Mouse (Mus musculus) heart, postnatal 0 days (tissue): ENCODE data around the gene Zfp541. TPM values are rescaled to one million over a fixed set of nuclear protein-coding genes. Genes with fewer than 3 reads are reported as not detected.
A peak's percentile ranks its signal among the peaks of the same experiment; 100 is the strongest.

Experiments used
- ATAC-seq: fragments of 200-750 bp; cut with Nextera tagmentation; 2 replicates; pipeline ENCODE4 v1.8.0; 2017; ENCODE audit warnings: low read depth, moderate number of reproducible peaks, moderate library complexity; ENCODE audit not compliant: insufficient read depth
- DNase-seq: peaks from one replicate; pipeline ENCODE4 v3.0.0-alpha.2; 2016; ENCODE audit warnings: low spot score
- H3K27ac ChIP-seq: fragments of 300-500 bp; sonication (generic); 2 replicates; pipeline ENCODE4 v1.5.1; 2014; ENCODE audit warnings: low read depth, mild to moderate bottlenecking
- H3K27me3 ChIP-seq: fragments of 300-500 bp; sonication (generic); 2 replicates; pipeline ENCODE4 v1.6.1; 2014; ENCODE audit warnings: low read length, mixed read lengths; ENCODE audit not compliant: control insufficient read depth, insufficient read depth
- H3K36me3 ChIP-seq: fragments of 300-500 bp; sonication (generic); replicated peaks from 2 replicates; pipeline ENCODE4 v1.6.1; 2014; ENCODE audit warnings: low read length, mixed read lengths; ENCODE audit not compliant: control insufficient read depth, insufficient read depth
- H3K4me1 ChIP-seq: fragments of 300-500 bp; sonication (generic); 2 replicates; pipeline ENCODE4 v1.6.1; 2014; ENCODE audit warnings: antibody characterized with exemption; ENCODE audit not compliant: control insufficient read depth, insufficient read depth
- H3K4me2 ChIP-seq: fragments of 300-500 bp; sonication (generic); 2 replicates; pipeline ENCODE4 v1.6.1; 2014; ENCODE audit warnings: low read depth, mild to moderate bottlenecking, low read length, moderate library complexity
- H3K4me3 ChIP-seq: fragments of 300-500 bp; sonication (generic); 2 replicates; pipeline ENCODE4 v1.5.1; 2014; ENCODE audit warnings: low read depth, low read length
- H3K9ac ChIP-seq: fragments of 300-500 bp; sonication (generic); replicated peaks from 2 replicates; pipeline ENCODE4 v1.6.1; 2014; ENCODE audit warnings: low read depth, low read length, mixed read lengths
- H3K9me3 ChIP-seq: fragments of 300-500 bp; sonication (generic); replicated peaks from 2 replicates; pipeline ENCODE4 v1.6.1; 2016; ENCODE audit warnings: low read length; ENCODE audit not compliant: control insufficient read depth
- CTCF ChIP-seq: IDR thresholded peaks from 2 replicates; pipeline ENCODE4 v1.5.1; 2016; ENCODE audit warnings: antibody characterized with exemption, control low read depth, low read depth
- EP300 ChIP-seq: IDR thresholded peaks from 2 replicates; pipeline ENCODE4 v1.6.1; 2016; ENCODE audit warnings: antibody characterized with exemption, low read depth
- WGBS: fragments of 180-500 bp; shearing (Covaris S2); extraction: QIAGEN DNeasy Blood & Tissue Kit; methylation state at CpG from one replicate; pipeline ENCODE4 v1.1.7; 2014; 5-methylcytosine and 5-hydroxymethylcytosine counted together
- polyA plus RNA-seq: library from polyadenylated mRNA; unstranded; fragments of >200 nt; fragmentation: Nextera tagmentation; extraction: Ambion mirVana; gene quantifications from 2 replicates; pipeline ENCODE4 v1.2.1, GENCODE M21; 2015
- total RNA-seq: library from RNA; depleted of rRNA; stranded (reverse); fragments of >200 nt; gene quantifications from 2 replicates; pipeline ENCODE4 v1.2.3, GENCODE M21; 2014; ENCODE audit warnings: low replicate concordance

Gene Zfp541
- total and polyA plus RNA-seq, 2 experiments from 2014 or later, result not detected

DNA sequence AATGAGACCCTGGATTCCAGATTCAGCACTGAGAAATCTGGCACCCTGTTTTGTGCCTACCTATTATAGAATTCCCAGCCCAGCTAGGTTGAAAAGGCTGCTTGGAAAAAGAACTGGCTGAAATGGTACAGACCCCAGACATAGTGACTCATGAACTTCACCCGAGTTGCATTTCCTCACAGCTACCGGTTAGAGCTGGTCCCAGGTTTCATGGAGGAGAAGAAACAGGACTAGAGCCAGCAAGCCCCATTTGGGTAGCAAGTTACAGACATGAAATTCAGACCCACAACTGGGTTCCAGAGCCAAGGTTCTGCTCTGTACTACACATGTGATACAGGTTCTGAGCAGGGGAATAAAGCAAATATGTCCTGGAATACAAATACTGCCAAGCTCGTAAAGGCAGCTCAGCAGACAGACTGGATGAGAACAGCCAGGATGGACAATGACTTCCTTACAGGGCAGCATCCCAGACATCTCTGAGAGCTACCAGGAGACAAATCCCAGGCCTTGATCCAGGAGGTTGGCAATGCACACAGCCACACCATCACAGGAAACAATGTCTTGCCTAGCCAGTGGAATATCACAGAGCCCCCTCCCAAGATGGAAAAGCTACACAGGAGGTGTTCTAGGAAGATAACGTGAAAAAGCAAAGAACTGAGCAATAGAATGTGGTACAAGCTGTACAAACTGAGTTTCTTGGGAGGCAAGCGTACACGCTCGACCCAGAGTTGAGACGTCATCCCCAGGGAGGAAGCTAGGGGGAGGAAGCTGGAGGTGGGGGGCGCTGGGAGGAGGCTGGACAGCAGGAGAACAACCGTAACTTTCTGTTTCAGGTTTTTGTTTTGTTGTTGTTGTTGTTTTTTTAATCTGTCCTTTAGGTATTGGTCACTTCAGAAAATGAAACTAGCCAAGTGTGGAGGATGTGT is 18.5 kb upstream of the Zfp541 start:
- Histone ChIP-seq H3K4me3 (peak overlapping the region; percentile 5; the same call in 1 of the 2 replicates), H3K27me3 (no peaks in the 10 kb centered on the region), H3K4me2 (peak overlapping the region; percentile 45), H3K4me1 (peaks cover 31% of the 10 kb centered on the region), H3K27ac (peak overlapping the region; percentile 71), H3K9ac (no peak overlapping the region; the same call in 1 of the 2 replicates), H3K9me3 (no peaks in the 10 kb centered on the region), H3K36me3 (no peaks in the 10 kb centered on the region)
- no peak for TF ChIP-seq EP300
- TF ChIP-seq CTCF, result no peak
- DNase-seq (peak; percentile 52), ATAC-seq (no peak)
- WGBS, result 49% methylated on average over 10 of the region's 10 CpGs

DNA sequence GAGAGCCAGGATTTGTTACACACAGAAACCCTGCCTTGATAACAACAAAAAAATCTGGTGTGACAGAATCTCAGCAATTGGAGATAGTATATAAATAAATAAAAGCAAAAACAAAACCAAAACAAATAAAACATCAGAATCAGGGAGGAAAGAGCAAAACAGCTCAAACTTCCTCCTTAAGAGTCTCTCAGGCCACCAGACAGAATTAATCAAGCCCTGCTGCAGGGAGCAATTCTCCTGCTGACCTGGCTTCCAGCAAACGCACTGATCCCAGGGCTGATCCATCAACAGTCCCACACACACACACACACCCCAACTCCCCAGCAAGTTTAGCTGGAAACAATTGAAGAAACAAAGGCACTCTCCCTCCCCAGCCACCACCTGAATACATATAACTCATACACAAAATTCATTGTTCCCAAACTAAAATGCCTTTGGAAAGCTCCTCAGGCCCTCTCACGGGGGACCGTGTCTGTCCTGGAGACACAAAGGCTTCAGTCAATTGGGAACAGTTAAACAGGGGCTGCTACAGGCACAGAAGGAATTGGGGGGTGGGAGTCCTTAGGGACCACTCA is 17.7 kb upstream of the Zfp541 start:
- no peaks in the 10 kb centered on the region for H3K9me3 ChIP-seq
- H3K36me3 ChIP-seq, result no peaks in the 10 kb centered on the region
- H3K27ac ChIP-seq, result peak overlapping the region; percentile 71
- TF ChIP-seq CTCF, result no peak
- no peak for TF ChIP-seq EP300
- peak overlapping the region; percentile 45 for H3K4me2 ChIP-seq
- peaks cover 31% of the 10 kb centered on the region for H3K4me1 ChIP-seq
- DNase-seq (no peak), ATAC-seq (no peak)
- no peak overlapping the region for H3K9ac ChIP-seq
- no peaks in the 10 kb centered on the region for H3K27me3 ChIP-seq
- peak overlapping the region; percentile 5; the same call in 1 of the 2 replicates for H3K4me3 ChIP-seq
- WGBS, result 44% methylated on average over 3 of the region's 3 CpGs

DNA sequence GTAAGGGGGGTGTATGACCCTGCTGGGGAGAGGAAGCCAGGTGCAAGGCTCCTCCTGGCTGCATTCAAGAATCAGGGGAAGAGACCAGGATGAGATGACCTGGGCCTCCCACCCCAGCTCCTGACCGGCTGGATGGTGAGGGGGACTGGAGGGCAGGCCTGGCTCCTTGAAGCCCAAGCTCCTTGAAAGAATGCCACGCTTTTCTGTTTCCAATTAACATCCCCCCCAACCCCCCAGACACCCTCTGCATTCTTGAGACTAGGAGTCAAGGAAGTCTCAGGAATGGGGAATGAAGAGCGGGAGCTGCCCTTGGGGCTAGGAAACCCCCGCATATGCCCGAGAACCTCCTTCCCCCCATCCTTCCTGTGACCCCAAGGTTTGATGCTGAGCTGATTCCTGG is 17.1 kb upstream of the Zfp541 start:
- no peak overlapping the region for H3K4me3 ChIP-seq
- H3K27me3 ChIP-seq, result no peaks in the 10 kb centered on the region

DNA sequence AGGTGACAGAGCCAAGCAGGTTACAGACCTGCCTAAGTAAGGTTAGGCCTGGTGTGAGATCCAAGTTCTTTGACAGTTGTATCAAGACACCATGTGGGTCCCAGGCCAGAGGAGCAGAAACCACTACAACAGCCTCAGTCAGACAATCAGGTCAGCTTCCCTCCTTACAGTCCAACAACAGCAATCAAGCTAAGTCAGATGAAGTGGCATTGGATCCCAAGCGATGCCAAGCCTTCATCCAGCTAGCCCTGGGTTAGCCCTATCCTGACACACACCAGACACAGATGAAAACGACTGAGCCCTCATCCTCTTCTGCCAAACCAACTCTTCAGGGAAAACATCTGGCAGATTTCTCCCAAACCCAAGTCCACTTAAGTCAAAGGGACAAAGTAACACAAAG is 16.1 kb upstream of the Zfp541 start:
- ATAC-seq, result no peak

More for the DNA sequence above, 17.1 kb upstream of the Zfp541 start:
- H3K4me2 ChIP-seq, result no peak overlapping the region
- H3K27ac ChIP-seq, result peak overlapping the region; percentile 71
- no peak overlapping the region for H3K9ac ChIP-seq
- H3K4me1 ChIP-seq, result peaks cover 37% of the 10 kb centered on the region
- ATAC-seq (no peak), DNase-seq (no peak)
- H3K9me3 ChIP-seq, result no peaks in the 10 kb centered on the region
- H3K36me3 ChIP-seq, result no peaks in the 10 kb centered on the region
- no peak for TF ChIP-seq EP300
- TF ChIP-seq CTCF, result no peak
- 42% methylated on average over 5 of the region's 5 CpGs for WGBS

DNA sequence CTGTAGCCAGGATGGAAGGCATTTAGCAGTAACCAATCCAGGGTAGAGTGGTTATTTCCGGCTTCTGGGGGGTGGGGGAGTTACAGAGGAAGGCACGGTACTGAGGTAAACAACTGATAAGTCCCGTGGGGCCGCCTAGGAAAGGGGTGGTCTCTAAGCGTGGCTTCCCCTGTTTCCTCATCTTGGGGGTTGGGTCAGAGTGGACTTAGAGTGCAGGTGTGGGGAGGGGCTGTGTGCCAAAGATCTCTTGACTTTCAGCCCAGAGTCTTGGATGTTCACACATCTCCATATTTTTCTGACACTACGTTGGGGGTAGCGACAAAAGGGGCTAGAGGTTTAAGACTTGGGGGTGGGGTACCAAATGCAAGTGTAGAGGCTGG is 15.5 kb upstream of the Zfp541 start:
- TF ChIP-seq EP300 (no peak), CTCF (no peak)
- DNase-seq, result peak; percentile 83
- WGBS, result 0% methylated on average over 7 of the region's 7 CpGs
- peak overlapping the region; percentile 82 for H3K4me2 ChIP-seq
- H3K36me3 ChIP-seq, result no peaks in the 10 kb centered on the region
- no peaks in the 10 kb centered on the region for H3K9me3 ChIP-seq
- H3K4me1 ChIP-seq, result peaks cover 43% of the 10 kb centered on the region
- ATAC-seq, result peak; percentile 31
- H3K4me3 ChIP-seq, result peak overlapping the region; percentile 81
- peak overlapping the region; percentile 94 for H3K27ac ChIP-seq
- peak overlapping the region; percentile 96 for H3K9ac ChIP-seq
- H3K27me3 ChIP-seq, result no peaks in the 10 kb centered on the region

More for the DNA sequence above, 16.1 kb upstream of the Zfp541 start:
- Histone ChIP-seq H3K4me3 (no peak overlapping the region; the same call in 1 of the 2 replicates), H3K9me3 (no peaks in the 10 kb centered on the region), H3K4me2 (peak overlapping the region; percentile 82; the same call in 1 of the 2 replicates), H3K27me3 (no peaks in the 10 kb centered on the region), H3K9ac (no peak overlapping the region), H3K36me3 (no peaks in the 10 kb centered on the region), H3K4me1 (peaks cover 43% of the 10 kb centered on the region), H3K27ac (peak overlapping the region; percentile 94)
- no peak for DNase-seq
- 36% methylated on average over 2 of the region's 2 CpGs for WGBS
- TF ChIP-seq CTCF (no peak), EP300 (no peak)
